Mouse (Mus musculus): ENCODE data around the gene Pou2f2. TPM values are rescaled to one million over a fixed set of nuclear protein-coding genes. Genes with fewer than 3 reads are reported as not detected.

Gene Pou2f2
- total RNA-seq, 2 experiments from 2014 or later, result 0.10 to 0.72 TPM

DNA sequence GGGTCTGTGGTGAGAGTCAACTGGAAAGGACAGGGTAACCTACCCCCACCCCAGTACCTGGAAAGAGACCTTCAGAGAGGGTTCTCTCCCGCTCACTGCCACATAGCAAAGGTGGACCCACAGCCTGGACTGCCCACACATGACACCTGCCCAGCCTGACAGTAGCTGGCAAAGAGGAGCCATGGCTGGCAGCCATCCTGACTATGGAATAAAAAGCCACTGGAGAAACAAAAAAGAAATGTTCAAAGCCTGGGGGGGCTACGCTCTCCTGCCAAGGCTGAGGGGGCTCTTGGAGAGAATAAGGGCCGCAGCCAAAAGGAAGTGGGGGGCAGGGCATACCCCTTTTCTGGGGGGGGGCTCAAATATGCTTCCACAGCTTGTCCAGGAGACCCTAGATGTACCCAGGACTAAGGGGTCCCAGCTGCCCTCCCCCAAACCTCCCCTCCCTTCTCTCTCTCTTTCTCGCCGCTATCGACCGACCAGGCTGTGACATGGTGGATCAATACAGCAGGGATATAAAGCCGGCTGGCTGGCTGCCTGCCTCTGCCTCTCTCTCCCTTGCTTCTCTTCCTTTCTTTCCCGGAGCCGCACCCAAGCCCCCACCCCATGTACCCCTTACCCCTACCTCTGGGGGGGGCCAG is 27.5 kb downstream of the Pou2f2 start:
- DNase-seq, result no peak
- intact Hi-C loops (cut with DNase I), result no loop called here

DNA sequence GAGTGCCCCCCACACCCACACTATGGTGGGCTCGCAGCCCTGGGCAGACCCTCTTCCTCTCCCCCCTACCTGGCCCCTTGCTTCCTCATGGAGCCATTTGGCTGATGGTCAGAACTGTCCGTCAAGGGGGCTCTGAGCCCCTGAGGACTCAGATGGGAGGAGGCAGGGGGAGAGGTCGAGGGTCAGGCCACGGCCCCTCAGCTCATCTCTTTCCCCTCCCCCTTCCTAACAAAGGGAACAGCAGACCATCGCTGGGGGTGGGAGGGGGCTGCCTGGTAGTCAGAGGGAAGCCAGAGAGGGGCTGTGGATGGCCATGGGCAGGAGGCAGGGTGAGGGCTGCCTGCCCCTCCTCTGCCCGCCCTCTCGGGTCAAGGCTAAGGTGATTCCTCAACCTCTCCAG is 28.5 kb downstream of the Pou2f2 start:
- DNase-seq, result no peak
- intact Hi-C loops (cut with DNase I), result no loop called here

DNA sequence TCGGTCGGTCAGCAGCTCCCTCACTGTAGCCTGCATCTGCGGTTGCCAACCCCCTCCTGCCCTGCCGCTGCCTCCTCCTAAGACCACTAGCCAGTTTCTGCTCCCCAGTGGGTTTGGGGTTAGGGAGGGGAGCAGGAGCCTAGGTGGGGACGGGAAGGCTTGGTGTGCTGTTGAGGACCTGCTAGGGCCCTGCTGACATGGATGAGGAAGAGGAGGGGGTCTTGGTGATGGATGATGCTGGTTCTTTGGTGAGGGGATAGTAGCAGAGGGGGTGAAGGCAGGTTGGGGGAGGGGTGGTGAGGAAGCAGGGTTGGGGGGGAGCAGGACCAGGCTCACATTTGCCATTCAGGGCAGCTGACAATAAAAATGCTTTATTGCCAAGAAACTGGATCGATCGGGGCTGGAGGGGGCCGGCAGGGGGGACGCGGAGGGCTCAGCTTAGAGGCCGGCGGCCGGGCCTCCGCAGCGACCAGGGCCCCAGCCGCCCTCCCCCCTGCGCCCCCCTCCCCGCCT is 29.3 kb downstream of the Pou2f2 start:
- no peak for DNase-seq
- intact Hi-C loops (cut with DNase I), result no loop called here

DNA sequence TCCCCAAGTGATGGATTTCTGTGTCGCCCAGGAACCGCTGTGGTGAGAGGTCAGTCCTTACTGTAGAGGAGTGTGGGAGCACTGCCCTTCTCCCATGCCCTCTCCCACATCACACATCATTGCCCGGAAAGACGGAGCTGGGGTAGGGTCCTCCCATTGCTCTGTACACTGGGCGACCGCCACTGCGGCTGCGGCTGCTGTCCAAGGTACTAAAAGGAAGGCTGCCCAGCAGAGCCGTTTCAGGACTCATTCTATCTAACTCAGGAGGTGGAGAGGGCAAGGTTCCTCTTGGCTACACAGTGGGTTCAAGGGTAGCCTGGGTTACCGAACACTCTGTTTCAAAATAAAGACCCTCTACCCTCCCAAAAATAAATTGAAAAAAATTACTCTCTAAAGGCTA is 33.6 kb downstream of the Pou2f2 start:
- no peak for DNase-seq
- intact Hi-C loops (cut with DNase I), result no loop called here

DNA sequence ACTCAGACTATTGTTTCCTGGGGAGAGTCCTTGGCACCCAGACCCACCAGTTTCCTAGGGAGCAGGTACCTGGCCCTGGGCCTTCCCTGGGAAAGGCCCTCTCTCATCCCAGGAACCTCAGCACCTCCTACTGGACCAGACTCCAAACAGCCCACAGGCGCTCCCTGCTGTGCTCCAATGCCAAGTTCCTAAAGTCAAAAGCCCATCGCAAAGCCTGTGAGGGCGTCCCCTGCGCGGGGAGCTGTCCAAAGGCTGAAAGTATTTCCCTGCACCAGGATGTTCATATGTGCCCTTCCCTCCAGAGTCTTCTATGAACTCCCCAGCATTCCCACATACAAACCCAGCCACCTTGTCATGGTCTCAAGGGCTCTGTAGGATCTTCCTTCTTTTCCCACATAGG is 37.8 kb downstream of the Pou2f2 start:
- DNase-seq, result no peak
- intact Hi-C loops (cut with DNase I), result no loop called here

DNA sequence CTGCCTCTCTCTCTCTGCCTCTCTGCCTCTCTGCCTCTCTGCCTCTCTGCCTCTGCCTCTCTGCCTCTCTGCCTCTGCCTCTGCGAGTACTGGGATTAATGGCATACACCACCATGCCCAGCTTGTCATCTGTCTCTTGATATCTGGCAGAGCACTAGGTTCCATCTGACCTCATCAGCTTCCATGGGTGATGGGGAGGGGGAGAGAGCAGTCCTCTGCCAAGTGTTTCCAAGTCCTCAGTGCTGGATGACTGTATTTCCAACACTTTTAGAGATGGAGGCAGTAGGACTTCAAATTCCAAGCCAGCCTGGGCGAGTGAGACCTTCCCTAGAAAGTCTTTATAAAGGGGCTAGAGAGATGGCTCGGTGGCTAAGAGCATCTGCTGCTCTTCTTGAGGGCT is 42.0 kb downstream of the Pou2f2 start:
- no peak for DNase-seq
- intact Hi-C loops (cut with DNase I), result no loop called here

DNA sequence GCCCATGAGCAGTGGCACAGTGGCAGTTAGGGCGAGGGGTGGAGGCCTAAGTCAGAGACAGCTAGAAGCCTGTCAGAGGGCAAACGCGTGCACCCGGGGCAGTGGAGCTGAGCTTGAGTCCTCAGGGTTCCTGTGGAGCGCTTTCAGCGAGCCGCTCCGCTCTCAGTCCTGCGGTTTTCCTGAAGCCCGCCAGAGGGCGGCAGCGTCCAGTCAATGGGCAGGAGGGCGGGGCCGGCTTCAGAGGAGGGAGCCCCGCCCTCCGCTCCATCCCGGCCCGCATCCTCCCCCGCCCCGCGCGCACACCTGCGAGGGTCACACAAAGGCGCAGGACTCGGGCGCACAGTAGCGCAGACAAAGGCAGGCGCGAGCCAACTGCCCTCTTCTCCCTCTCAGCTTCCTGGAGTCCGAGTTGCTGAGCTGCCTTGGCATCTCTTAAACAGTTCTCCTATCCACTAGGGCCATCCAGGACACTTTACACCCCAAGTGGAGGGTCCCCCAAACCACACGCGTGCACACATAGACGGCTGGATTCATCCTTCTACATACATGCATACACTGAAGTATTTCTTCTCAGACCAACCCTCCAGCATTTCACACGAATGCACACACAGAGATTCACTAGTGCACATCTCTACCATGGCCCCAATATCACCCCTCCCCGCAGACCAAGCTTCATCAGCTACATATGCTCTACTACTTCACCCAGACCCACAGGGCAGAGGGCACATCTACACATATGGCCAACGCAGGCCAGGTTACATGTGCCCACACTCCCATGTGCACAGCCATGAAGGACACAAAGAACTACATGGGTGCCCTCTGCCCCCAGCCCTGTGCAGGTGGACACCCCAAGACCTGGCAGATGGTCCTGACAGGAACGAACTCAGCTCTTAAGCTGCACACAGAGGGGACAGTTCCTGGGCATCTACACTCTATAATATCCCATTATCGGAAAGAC is 46.2 kb downstream of the Pou2f2 start:
- intact Hi-C loops (cut with DNase I), result loop anchor here (2.0 to 5.0 kb wide), 2 partner anchors 55 to 179 kb away; no protein-coding TSS in a partner anchor
- DNase-seq, result peak; percentile 61 to 65

DNA sequence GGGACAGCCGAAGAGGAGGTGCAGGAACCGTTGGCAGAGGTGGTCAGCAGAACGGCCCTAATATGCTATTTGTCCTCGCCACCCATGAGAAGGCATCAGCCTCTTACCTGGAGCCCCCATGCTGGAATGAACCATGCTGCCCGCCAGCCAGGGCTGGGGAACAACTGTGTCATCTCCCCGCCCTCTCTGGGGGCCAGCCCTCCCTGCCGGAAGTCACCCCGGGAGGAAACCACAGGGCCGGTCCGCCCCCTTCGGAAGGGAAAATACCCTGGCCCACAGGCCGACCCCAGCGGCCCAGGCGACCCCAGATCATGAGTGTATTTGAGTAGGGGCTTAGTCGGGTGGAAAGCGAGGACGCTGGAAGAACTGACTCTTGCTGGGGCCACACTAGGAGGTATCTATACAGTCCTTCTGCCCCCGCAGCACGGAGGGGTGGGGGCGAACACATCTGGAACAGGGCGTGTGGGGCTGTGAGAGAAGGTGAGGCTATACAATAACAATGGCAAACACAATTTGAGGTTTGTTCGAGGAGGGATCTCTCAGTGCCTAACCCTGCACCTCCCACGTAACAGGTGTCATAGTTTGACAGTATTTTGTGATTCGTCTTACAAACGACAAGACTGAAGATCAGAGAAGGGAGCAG is 47.1 kb downstream of the Pou2f2 start:
- DNase-seq, result no peak
- intact Hi-C loops (cut with DNase I), result loop anchor here (2.0 to 5.0 kb wide), 2 partner anchors 56 to 180 kb away; no protein-coding TSS in a partner anchor

DNA sequence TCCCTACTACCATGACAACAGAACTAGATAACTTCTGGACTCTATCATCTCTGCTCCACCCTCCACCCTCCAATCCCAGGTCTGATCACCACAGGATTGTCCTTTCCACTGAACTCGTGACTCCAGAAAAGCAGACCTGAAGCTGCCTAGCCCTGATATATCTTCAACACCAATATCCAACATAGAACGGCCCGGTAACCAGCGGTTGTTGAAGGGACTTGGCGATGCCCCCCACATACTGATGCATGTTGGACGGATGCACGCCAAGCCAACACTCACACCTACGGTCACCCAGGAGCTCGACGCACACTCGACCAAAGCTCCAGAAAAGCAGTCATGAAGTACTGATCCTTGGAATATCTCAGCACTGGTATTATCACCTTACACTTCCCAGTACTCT is 48.3 kb downstream of the Pou2f2 start:
- intact Hi-C loops (cut with DNase I), result loop anchor here (5.0 kb wide), 1 partner anchor 181 kb away; no protein-coding TSS in a partner anchor
- no peak for DNase-seq

DNA sequence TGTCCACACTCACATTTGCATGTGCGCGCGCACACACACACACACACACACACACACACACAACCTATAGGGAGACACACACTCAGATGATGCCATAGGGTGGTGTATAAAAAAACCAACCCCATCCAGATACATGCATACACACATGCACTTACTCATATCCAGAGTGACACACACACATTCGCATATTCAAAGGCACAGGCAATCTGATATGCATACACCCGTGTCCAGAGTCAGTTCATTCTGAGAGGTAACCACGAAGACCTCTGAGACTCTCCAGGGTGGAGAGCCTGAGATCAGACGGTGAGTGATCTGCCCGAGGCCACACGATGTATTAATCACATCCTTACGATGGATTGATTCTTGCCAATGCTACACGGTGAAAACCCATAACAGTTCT is 49.0 kb downstream of the Pou2f2 start:
- intact Hi-C loops (cut with DNase I), result loop anchor here (5.0 kb wide), 1 partner anchor 182 kb away; no protein-coding TSS in a partner anchor
- DNase-seq, result no peak

DNA sequence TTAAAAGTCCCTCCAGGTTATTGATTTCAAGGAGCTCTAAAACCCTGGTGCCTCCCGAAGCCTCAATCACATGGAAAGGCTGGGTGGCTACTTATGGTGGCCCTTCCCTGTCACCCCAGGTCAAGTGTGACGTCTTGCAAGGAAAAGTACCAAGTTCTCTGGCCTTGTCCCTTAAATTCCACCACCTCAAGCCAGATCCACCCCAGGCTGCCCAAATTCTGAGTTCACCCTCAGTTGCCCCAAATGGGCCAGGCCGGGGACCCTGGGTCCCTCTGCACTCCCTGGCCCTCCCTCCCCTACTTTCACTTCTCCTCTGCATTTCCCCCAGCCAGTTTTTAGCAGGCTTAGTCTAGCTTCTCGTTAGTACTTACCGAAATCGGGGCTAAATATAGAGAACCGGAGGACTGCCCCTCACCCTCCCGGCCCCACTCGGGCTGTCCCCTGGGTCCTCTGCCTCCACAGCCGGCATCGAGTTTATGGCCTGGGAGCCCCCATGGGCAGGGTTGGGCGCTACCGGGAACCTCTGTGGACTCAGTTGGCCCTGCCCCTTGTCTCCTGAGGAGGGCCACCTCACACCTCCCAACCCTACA is 50.0 kb downstream of the Pou2f2 start:
- no peak for DNase-seq
- intact Hi-C loops (cut with DNase I), result no loop called here

DNA sequence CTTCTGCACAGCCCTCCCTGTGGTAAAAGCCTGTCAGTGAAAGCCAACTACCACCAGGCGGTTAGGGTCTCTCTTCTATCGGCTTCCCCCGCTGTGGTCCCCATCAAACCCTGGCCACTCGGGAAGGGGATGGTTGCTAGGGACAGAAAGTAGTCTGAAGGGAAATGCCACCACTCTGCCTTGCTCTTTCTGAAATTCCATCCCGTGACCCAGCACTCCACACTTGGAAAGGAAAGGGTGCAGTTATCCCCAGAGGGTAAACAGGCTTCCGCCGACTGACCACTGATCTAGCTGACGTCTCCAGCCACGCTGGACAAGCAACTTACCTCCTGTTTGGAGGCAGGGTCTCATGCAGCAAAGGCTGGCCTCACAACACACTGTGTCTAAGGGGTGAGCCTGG is 51.6 kb downstream of the Pou2f2 start:
- DNase-seq, result no peak
- intact Hi-C loops (cut with DNase I), result no loop called here

DNA sequence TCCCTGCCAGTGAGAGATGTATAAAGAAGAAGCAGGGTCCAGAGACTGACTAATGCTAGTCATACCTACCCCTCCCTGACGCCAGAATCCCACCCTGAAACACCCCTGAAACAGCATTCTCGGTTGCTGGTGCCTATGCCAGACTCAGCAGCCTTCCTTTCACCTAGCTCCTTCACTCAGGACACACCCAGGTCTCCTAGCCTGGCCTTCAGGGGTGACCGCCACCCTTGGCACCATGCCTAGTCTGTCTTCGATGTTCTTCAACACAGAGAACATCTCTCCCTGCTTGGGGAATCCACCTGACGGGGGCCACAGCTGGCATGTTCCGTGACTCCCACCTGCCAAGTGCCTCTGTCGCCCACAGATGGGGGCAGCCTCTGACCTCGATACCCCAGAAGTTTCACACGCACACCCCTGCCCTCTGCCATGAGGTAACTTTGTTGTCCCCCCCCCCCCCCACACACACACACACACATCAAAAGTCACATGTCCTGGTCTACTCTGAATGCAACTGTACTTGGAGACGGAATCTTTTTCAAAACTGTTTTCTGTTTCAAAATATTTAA is 53.7 kb downstream of the Pou2f2 start:
- intact Hi-C loops (cut with DNase I), result no loop called here
- DNase-seq, result no peak

DNA sequence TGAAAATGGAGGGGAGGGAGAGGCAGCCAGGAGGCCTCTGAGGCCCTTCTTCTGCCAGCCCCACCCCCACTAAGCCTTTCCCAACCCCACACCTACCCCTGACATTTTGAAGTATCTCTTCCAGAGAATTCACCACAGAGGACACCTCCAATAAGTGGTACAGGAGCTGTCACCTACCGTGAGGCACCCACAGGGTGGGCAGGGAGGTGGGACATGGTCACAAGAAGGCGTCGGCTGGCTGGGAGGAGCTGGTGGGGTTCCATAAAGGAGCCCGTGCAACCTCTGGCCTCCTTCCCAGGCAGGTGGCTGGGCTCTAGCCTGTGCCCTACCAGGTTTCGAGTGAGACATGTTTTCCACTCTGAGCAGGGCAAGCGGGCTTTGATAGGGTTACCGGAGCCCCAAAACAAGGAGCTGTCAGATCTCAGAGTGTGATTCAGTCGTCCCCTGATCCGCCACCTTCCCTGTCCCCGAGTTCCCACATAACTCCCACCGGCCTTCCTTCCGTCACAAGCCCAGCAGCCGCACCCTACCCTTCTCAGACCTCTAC is 58.2 kb downstream of the Pou2f2 start:
- no peak for DNase-seq

DNA sequence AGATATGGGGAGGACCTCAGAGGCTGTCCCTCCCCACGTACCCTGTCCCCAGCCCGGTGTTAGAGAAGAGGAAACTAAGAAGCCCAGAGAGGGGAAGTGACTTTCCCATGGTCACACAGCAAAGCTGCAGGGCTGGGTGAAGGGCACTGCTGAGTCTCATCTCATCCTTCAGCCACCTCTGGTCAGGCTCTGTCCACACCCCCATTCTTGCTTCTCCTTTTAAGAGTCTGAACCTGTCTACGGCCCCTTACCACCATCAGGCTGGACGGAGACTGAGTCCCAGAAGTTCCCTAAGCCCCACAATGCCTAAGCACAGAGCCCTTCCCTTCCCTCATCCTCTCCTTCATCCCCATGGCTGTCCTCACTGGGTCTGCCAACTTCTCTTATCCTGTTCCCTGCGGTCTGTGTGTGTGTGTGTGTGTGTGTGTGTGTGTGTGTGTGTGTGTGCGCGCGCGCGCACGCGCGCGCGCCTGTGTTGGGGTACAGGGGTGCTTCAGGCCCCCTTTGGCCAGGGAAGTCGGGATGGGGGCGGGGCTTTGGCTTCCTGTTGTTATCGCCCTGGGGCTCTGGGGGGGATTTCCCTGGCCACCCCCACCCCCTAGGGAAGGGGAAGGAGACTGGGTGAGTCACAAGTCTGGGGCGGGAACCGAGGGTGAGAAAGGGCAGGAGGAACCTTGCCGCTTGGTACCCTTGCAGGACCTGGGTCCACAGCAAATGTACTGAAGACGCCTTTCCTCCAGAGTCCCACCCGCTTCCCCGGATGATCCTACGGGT is 59.3 kb downstream of the Pou2f2 start:
- intact Hi-C loops (cut with DNase I), result no loop called here
- no peak for DNase-seq

More for the DNA sequence above, 58.2 kb downstream of the Pou2f2 start:
- intact Hi-C loops (cut with DNase I), result no loop called here

DNA sequence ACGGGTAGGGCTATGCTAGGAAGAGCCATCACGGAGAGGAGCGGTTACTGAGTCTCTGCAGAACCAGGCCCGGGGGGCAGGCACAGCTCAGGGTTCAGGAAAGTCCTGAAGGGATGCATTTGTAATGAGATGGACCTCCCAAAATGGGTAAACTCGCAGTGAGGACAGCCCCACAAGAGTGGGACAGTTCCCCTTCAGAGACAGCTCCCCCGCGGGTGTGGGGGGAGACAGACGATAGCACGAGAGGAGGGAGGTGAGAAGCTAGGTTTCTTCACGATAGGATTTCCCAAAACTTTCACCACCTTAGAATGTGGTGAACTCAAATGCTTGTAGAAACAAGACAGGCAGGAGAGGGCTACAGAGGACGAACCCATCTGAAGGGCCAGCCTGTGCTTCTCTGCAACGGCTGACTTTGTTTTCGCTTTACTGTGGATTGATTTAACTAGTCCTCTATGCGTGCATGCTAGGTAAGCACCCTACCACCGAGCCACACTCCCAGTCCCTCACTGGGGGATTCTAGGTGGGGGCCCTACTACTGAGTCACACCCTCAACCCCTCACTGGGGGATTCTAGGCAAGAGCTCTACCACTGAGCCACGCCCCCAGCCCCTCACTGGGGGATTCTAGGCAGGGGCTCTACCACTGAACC is 66.4 kb downstream of the Pou2f2 start:
- intact Hi-C loops (cut with DNase I), result no loop called here
- no peak for DNase-seq

DNA sequence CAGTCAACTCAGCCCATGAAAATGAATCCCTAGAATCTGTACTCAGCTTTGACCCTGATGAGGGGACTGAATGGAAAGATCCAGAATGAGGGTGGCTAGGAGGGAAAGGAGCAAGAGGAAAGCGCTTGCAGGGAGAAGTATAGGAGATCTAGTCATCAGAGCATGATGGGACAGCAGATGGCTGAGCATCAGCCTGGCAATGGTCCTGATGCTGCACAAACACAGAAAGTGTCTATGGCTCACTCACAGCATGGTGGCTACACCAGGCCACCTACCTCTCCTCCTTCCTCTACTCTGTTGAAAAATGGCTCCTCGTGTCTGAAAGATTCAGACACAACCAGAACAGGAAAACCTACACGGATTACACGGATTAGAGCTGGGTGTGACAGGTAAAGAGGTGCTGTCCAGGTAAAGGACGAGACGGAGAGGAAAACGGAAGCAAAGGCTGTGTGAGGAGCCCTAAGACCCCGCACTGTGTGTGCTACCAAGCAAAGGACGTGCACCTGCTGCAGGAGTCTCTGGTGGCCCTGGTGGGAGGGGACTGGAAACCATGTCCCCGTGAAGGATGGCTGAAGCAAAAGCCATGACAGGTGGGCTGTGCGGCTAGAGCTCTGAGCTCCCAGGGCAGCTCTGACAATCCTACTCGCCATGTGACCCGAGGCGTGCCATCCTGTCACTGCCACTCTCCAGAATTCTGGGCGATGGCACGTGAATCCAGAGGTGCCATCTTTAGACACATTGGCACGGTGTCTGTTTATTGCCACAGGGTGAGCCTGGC is 67.2 kb downstream of the Pou2f2 start:
- intact Hi-C loops (cut with DNase I), result no loop called here

DNA sequence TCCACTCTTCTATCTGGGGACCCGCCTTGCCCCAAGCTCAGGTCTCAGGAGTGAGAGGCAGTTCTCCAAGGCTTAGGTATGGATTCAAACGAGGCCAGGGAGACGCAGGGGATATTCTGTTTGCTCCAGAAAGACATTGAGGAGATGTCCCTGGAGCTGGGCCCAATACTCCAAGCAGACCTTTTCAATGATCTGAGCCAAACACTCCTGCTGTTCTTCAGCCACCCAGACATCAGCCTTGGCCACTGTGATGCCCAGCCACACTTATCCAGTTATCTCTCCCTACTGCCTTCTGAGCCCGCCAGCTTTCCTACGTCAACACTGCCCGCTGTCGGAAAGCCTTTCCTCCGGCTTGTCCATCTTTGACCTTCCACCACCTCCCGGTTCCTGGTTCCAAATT is 69.2 kb downstream of the Pou2f2 start:
- intact Hi-C loops (cut with DNase I), result no loop called here
- DNase-seq, result no peak

More for the DNA sequence above, 67.2 kb downstream of the Pou2f2 start:
- no peak for DNase-seq
